ENCODE assay signal across 9 mouse cellular contexts in the genomic region with DNA sequence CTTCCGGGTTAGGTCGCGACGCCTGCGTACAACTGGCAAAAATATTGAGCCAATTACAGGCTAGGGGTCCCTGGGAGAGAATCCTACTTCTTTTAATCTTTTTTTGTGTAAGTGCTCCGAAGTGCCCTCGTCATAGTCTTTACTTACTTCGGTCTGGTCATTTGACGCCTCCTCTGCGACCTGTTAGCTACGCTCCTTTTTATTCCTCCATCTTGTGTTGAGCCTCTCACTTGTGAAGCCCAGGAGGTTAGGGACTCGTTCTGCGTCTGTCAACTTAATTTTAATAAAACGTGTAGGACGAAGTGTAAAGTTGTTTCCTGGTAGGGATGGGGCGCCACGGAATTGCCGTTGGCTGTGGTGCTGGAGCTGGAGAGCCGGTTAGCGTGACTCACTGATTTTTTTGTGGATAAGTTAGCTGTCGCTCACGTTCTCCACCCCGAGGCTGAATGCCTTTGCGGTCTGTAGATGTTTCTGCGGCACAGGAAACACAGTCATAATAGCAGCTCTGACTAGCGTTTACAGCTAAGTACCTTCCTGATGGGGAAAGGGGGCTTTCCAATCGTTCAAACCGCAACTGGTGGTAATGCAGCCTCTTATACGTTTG. TPM values are rescaled to one million over a fixed set of nuclear protein-coding genes. Genes with fewer than 3 reads are reported as not detected.
DNase-seq lines count a peak whose midpoint lies in the region; ATAC-seq and TF ChIP-seq lines count a peak whose summit lies in the region.
"Had no signal": no experiment of that assay in that cellular context is flagged by ENCODE, and none has a peak within 500 bp of the region (broad histone marks: within the 10 kb centered on the region; RNA-seq: fewer than 3 reads in every experiment).

No protein-coding gene starts in this region.

- under 1% methylated on average over 29 of the region's 29 CpGs for WGBS in forebrain, embryonic 12.5 days
- WGBS in lung, embryonic 14.5 days: under 1% methylated on average over 29 of the region's 29 CpGs
- WGBS in neural tube, embryonic 15.5 days: 0% methylated on average over 29 of the region's 29 CpGs

- H3K27ac ChIP-seq in forebrain, embryonic 12.5 days: peak overlapping the region; percentile 99
- peak overlapping the region; percentile 100 for H3K27ac ChIP-seq in lung, embryonic 14.5 days (ENCODE audit: low read depth)
- peak overlapping the region; percentile 100 for H3K27ac ChIP-seq in neural tube, embryonic 15.5 days (replicated peaks)

- peak; percentile 22 for ATAC-seq in frontal cortex, adult (ENCODE audit: low TSS enrichment)
- peak; percentile 9; the same call in 1 of the 2 replicates for ATAC-seq in forebrain, embryonic 12.5 days (ENCODE audit: low FRiP score)
- ATAC-seq in lung, embryonic 14.5 days (ENCODE audit: insufficient read depth): peak; percentile 8
- ATAC-seq in neural tube, embryonic 15.5 days (ENCODE audit: low FRiP score): peak; percentile 3

- peaks cover 9% of the 10 kb centered on the region for H3K4me1 ChIP-seq in forebrain, embryonic 12.5 days
- H3K4me1 ChIP-seq in lung, embryonic 14.5 days (ENCODE audit: insufficient read depth): no peaks in the 10 kb centered on the region
- H3K4me1 ChIP-seq in neural tube, embryonic 15.5 days: peaks cover 17% of the 10 kb centered on the region

- TF ChIP-seq CTCF in lung, embryonic 14.5 days (IDR thresholded peaks at IDR 0.05; ENCODE audit: low read depth): no peak

- peak overlapping the region; percentile 46 for H3K9ac ChIP-seq in forebrain, embryonic 12.5 days
- H3K9ac ChIP-seq in lung, embryonic 14.5 days: peak overlapping the region; percentile 94
- peak overlapping the region; percentile 48 for H3K9ac ChIP-seq in neural tube, embryonic 15.5 days (replicated peaks)

- no peaks in the 10 kb centered on the region for H3K9me3 ChIP-seq in forebrain, embryonic 12.5 days
- no peaks in the 10 kb centered on the region for H3K9me3 ChIP-seq in lung, embryonic 14.5 days (ENCODE audit: low read depth, low read length)
- H3K9me3 ChIP-seq in neural tube, embryonic 15.5 days (replicated peaks): no peaks in the 10 kb centered on the region

- H3K36me3 ChIP-seq in forebrain, embryonic 12.5 days (replicated peaks): no peaks in the 10 kb centered on the region
- no peaks in the 10 kb centered on the region for H3K36me3 ChIP-seq in lung, embryonic 14.5 days (ENCODE audit: insufficient read depth)
- no peaks in the 10 kb centered on the region for H3K36me3 ChIP-seq in neural tube, embryonic 15.5 days

- no peaks in the 10 kb centered on the region for H3K27me3 ChIP-seq in forebrain, embryonic 12.5 days
- H3K27me3 ChIP-seq in lung, embryonic 14.5 days (ENCODE audit: insufficient read depth, low read length): no peaks in the 10 kb centered on the region
- no peaks in the 10 kb centered on the region for H3K27me3 ChIP-seq in neural tube, embryonic 15.5 days (replicated peaks)

- DNase-seq in frontal cortex, postnatal 25 days (ENCODE audit: low spot score in 2 of 2): no peak
- peak; percentile 62 for DNase-seq in adrenal gland, adult 8-10 months
- DNase-seq in induced T-regulatory cell, adult 2 months (ENCODE audit: low read depth): peak; percentile 97
- DNase-seq in lung, embryonic 14.5 days: peak; percentile 77
- peak; percentile 64 to 73 for DNase-seq in thymus, postnatal 10 days (ENCODE audit: low spot score in 2 of 2)

- peak overlapping the region; percentile 60 for H3K4me2 ChIP-seq in forebrain, embryonic 12.5 days
- H3K4me2 ChIP-seq in lung, embryonic 14.5 days: peak overlapping the region; percentile 69
- peak overlapping the region; percentile 74 for H3K4me2 ChIP-seq in neural tube, embryonic 15.5 days

- peak overlapping the region; percentile 91 for H3K4me3 ChIP-seq in forebrain, embryonic 12.5 days (replicated peaks)
- peak overlapping the region; percentile 95 for H3K4me3 ChIP-seq in lung, embryonic 14.5 days (ENCODE audit: low read depth, low read length)
- peak overlapping the region; percentile 97 for H3K4me3 ChIP-seq in neural tube, embryonic 15.5 days (replicated peaks)

RNA-seq across cellular contexts. Expression of gene Lpxn, which starts 0.4 kb away (rescaled TPM):
- 1 to 10 TPM; 2.1 to 5.8 (median 3.9) TPM for total RNA-seq in adrenal gland, adult 8-10 months (2022)
- polyA plus RNA-seq in forebrain, embryonic 12.5 days (2016; fragmentation: Nextera tagmentation; extraction: Ambion mirVana): 0.87 and 1.1 TPM in 2 replicates
- 1.2 and 1.4 TPM in 2 replicates for polyA plus RNA-seq in lung, embryonic 14.5 days (2014; fragmentation: Nextera tagmentation; extraction: Ambion mirVana)
- 1.2 and 4.0 TPM in 2 replicates for polyA plus RNA-seq in neural tube, embryonic 15.5 days (2015; fragmentation: Nextera tagmentation; extraction: Ambion mirVana)

RNA-seq across cellular contexts. Expression of gene Zfp91, which starts 0.5 kb away (rescaled TPM):
- 10 to 100 TPM; 70.3 to 80.8 (median 71.4) TPM for total RNA-seq in adrenal gland, adult 8-10 months (2022)
- 22.1 and 23.0 TPM in 2 replicates for polyA plus RNA-seq in forebrain, embryonic 12.5 days (2016; fragmentation: Nextera tagmentation; extraction: Ambion mirVana)
- 10.8 and 11.5 TPM in 2 replicates for polyA plus RNA-seq in lung, embryonic 14.5 days (2014; fragmentation: Nextera tagmentation; extraction: Ambion mirVana)
- 12.3 and 12.9 TPM in 2 replicates for polyA plus RNA-seq in neural tube, embryonic 15.5 days (2015; fragmentation: Nextera tagmentation; extraction: Ambion mirVana)

RNA-seq across cellular contexts. Expression of gene Cntf, which starts 31.0 kb away (rescaled TPM):
- total RNA-seq in adrenal gland, adult 8-10 months (2022): 1 to 10 TPM; 1.1 to 3.6 (median 2.3) TPM
- 1.8 and 2.2 TPM in 2 replicates for polyA plus RNA-seq in forebrain, embryonic 12.5 days (2016; fragmentation: Nextera tagmentation; extraction: Ambion mirVana)
- 0.55 TPM in 2 replicates for polyA plus RNA-seq in lung, embryonic 14.5 days (2014; fragmentation: Nextera tagmentation; extraction: Ambion mirVana)
- 1.0 and 1.1 TPM in 2 replicates for polyA plus RNA-seq in neural tube, embryonic 15.5 days (2015; fragmentation: Nextera tagmentation; extraction: Ambion mirVana)

RNA-seq across cellular contexts. Expression of gene Gm5244, which starts 50.1 kb away (rescaled TPM):
- total RNA-seq in adrenal gland, adult 8-10 months (2022): not detected
- polyA plus RNA-seq in forebrain, embryonic 12.5 days (2016; fragmentation: Nextera tagmentation; extraction: Ambion mirVana): not detected in 2 replicates
- not detected in 2 replicates for polyA plus RNA-seq in lung, embryonic 14.5 days (2014; fragmentation: Nextera tagmentation; extraction: Ambion mirVana)
- polyA plus RNA-seq in neural tube, embryonic 15.5 days (2015; fragmentation: Nextera tagmentation; extraction: Ambion mirVana): not detected in 2 replicates
- total RNA-seq: left cerebral cortex, postnatal 25 days had no signal

Comparison
In these comparisons a context has a peak if more than half of its experiments do, and no peak if none do; other contexts are left out.
1. DNase-seq: peak in adrenal gland, adult 8-10 months (single experiment), induced T-regulatory cell, adult 2 months (single experiment), lung, embryonic 14.5 days (single experiment) and thymus, postnatal 10 days (2 of 2); none in frontal cortex, postnatal 25 days (0 of 2).
2. Peak in every context shown above with its lines, with median percentiles within 50 percentile points of each other: ATAC-seq, H3K27ac ChIP-seq, H3K4me2 ChIP-seq, H3K4me3 ChIP-seq and H3K9ac ChIP-seq.